Mouse (Mus musculus) left cerebral cortex, postnatal 36 days (tissue): Measurements from ENCODE around the gene D8Ertd738e. TPM values are rescaled to one million over a fixed set of nuclear protein-coding genes. Genes with fewer than 3 reads are reported as not detected.
"Not testable (repeated sequence)": the region's sequence is repeated elsewhere in the genome, so short reads cannot be mapped to it uniquely, and the experiment has no call there.

Experiments
- DNase-seq, 2 experiments: peaks; one replicate each; pipeline ENCODE4 v3.0.0; 2021 to 2022; ENCODE audit warnings: low spot score in 2 of 2, mixed read lengths in 1 of 2
- intact Hi-C: fragments of 180-260 bp; cut with DNase I; formaldehyde crosslinking; loops from one replicate; pipeline ENCODE4 v1.15.1; 2025
- total RNA-seq, 2 experiments: library from RNA; stranded (reverse); gene quantifications; 2 replicates each; pipeline ENCODE4 v1.2.3; 2021

D8Ertd738e gene
- total RNA-seq = 100 to 1,000 TPM; 113 to 146 TPM

DNA sequence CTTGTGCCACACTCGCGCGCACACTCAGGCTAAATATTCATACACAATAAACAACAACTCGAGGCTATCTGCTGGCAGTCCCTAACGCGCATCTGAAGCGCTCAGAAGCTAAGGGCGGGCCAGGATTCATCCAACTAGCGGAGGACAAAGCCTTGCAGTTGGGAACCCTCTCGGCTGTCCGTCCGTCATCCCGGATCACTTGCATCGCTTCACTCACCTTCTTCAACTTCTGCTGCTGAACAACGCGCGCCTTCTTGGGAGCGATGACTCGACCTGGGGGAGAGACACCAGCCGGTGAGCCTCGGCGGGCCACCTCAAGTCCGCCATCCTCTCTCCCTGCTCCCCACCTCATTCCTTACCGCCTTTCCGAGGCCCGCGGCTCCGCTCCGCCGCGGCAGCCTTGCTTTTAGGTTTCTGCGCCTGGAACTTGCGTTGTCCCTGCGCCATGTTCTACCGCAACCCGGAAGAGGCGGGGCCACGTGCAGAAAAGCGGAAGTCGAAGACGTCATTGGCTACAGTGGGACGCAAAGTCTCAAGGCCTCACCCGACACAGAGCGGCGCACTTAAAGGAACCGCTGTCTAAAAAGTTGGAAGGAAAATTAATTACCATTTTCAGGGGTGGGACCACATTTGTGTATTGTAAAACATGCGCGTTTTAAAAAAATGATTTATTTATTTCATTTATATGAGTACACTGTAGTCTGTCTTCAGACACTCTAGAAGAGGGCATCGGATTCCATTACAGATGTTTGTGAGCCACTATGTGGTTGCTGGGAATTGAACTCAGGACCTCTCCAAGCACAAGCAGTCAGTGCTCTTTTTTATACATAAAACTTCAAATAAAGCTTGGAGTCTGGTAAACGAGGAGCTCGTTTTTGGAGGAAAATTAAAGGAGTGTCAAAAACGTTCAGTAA lies at the start of gene D8Ertd738e:
Gene D8Ertd738e (minus strand): TSS at position 463 of the 914 bp plus-strand sequence.
- intact Hi-C loops = no loop called here
- DNase-seq = peak; percentile 88 to 89

DNA sequence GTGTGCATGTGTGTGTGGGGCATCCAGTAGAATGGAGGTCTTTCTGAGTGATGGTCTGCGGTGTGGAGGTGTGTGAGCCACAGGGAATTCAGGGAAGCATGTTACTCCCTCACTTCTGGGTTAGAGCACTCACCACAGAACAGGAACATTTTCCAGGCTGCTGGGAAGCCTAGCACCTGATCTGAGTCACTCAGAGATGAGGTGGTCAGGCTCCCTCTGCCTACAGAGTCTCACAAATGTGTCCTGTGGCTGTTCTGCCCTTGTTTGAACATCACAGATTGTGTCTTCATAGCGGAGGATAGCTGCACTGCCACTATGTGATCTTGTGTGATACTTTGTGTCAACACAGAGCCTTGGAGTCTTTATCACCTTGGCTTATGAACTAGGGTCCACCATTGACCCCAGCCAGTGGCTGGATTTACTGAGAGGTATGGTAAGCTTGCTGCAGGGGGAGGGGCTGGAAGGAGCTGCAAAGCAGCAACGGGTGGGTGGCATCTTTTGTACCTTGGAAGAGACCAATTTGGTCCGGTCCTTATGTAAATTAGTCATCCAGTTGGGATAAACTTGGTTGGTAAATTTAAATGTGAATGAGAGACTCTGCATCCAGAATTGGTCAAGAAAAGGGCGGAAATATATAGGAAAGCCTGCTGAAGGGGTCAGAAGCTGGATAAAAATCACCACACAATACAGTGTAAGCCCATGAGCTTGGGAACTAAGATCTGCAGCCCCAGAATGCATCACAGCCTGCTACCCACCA lies 47.7 kb upstream of the D8Ertd738e start:
- intact Hi-C loops = loop anchor here (10.0 kb wide), 1 partner anchor 268 kb away; no protein-coding TSS in a partner anchor
- no peak for DNase-seq

- intact Hi-C loops = loop anchor here (1.0 to 10.0 kb wide), 2 partner anchors 66 to 273 kb away; no protein-coding TSS in a partner anchor
- peak; percentile 46 to 47 for DNase-seq
These were observed 42.2 kb upstream of the D8Ertd738e start for GRCm38 (mm10) chr8:84291688-84292087.

GRCm38 (mm10) chr8:84291086-84291485 lies 41.6 kb upstream of the D8Ertd738e start:
- intact Hi-C loops = loop anchor here (1.0 to 10.0 kb wide), 2 partner anchors 66 to 274 kb away; no protein-coding TSS in a partner anchor
- DNase-seq = no peak

DNA sequence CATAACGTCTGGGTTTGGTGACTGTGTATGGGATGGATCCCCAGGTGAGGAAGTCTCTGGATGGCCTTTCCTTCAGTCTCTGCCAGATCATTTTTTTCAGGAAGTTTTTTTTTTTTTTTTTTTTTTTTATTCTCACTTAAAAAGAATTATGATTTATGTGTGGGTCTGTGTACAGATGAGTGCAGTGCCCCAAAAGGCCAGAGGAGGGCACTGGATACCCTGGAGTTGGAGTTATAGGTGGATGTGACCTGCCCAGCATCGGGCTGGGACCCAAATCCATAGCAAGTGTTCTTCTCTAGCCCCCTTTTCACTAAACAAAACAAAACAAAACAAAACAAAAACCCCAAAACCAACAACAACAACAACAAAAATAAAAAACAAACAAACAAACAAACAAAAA lies 39.4 kb upstream of the D8Ertd738e start:
- intact Hi-C loops = no loop called here

DNA sequence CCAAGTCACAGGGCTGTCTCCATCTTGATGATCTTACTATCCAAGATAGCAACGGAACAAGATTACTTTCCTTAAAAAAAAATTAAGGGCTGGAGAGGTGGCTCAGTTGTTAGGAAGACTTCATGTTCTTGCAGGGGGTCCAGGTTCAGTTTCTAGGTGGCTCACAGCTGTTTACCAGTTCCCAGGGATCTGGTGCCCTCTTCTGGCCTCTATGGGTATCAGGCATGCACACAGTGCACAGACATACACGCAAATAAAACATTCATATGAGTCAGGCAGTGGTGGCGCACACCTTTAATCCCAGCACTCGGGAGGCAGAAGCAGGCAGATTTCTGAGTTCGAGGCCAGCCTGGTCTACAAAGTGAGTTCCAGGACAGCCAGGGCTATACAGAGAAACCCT lies 36.1 kb upstream of the D8Ertd738e start:
- not testable (repeated sequence) for DNase-seq
- intact Hi-C loops = loop anchor here (2.0 kb wide), 1 partner anchor 99 kb away; no protein-coding TSS in a partner anchor

More for the DNA sequence above, 39.4 kb upstream of the D8Ertd738e start:
- no peak for DNase-seq

DNA sequence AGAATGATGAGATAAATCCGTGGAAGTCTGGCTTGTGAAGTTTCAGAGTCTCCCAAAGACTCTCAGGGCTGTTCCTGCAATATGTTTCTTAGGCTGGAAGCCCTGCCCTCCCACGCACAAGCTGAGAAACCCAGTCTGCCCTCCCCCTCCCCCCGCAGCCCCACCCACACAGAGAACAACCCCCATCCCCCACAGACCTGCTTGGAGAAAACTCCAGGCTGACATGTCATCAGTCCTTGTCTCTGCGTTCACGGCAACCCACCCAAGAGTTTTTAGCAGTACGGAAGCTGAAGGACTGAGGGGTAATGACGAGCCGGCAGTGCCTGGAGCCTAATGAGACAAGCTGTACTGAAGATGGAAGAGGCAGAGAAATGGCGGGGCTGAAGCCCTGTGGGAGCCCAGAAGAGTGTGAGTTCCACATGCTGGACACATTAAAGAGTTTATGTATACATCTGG lies 35.1 kb upstream of the D8Ertd738e start:
- no peak for DNase-seq
- intact Hi-C loops = loop anchor here (2.0 kb wide), 1 partner anchor 98 kb away; no protein-coding TSS in a partner anchor

DNA sequence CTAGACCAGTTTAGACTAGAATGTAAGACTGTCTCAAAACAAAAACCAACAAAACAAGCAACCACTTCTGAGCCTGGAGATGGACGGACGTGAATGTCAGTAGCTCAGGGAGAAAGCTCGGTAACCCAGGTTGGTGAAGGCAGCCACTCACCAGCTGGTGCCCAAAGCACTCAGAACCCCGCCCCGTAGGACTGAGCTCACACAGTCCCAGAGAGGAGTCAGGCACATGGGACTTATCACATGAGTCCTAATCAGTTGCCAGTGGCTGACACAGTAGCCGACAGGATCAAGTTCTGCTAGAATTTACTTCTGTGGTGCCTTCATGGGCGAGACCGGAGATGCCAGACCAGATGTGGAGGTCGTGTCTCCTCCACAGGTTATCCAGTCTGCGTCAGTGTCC lies 31.3 kb upstream of the D8Ertd738e start:
- intact Hi-C loops = no loop called here
- DNase-seq = no peak

GRCm38 (mm10) chr8:84276447-84276846 lies 26.9 kb upstream of the D8Ertd738e start:
- no peak for DNase-seq
- intact Hi-C loops = no loop called here

DNA sequence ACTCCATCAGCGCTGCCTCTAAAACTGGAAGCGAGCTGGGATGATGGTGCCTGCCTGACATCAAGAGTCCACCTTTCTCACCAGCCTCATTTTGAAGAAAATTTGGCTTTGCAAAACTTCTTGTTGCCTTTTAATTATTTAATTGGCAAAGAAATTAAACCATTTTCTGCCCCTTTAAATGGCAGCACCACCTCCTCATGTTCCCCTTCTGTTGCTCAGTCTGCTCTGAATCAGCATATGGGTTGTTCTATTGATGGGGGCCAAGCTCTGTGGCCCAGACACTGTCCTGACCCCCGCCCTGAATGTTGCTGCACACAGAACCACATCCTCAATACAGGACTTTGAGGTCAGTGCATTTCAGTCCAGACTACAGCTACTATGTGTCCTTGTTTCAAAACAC lies 24.4 kb upstream of the D8Ertd738e start:
- intact Hi-C loops = no loop called here
- no peak for DNase-seq

GRCm38 (mm10) chr8:84272302-84272701 lies 22.8 kb upstream of the D8Ertd738e start:
- no peak for DNase-seq
- intact Hi-C loops = no loop called here

GRCm38 (mm10) chr8:84269950-84270773 lies 20.6 kb upstream of the D8Ertd738e start, which contains the start of gene Ccdc130:
Gene Ccdc130 (minus strand): TSS chr8:84270380.
- intact Hi-C loops = no loop called here
- DNase-seq = peak; percentile 99 to 100

DNA sequence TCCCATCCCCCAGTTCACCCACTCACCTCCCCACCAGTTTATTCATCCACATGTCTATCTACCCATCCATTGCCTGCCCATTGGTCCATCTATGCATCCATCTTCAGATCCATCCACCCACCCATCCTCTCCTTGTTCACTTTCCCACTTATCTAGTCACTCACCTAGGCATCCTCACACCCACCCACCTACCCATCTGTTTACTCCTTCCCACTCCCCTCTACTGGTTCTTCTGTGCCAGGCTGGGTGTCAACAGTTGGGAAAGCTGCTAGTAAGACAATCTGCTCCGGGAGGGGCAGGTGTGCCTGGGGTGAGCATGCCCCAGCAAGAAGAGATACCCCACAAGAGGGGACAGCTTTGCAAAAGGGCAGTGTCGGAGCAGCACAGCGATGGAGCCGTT lies 11.6 kb upstream of the D8Ertd738e start:
- DNase-seq = peak in 1 of 2 experiments; percentile 40
- intact Hi-C loops = no loop called here

GRCm38 (mm10) chr8:84256822-84257610 lies 7.5 kb upstream of the D8Ertd738e start, which contains the start of gene Mri1:
Gene Mri1 (minus strand): TSS chr8:84257326.
- intact Hi-C loops = no loop called here
- peak; percentile 80 to 81 for DNase-seq

DNA sequence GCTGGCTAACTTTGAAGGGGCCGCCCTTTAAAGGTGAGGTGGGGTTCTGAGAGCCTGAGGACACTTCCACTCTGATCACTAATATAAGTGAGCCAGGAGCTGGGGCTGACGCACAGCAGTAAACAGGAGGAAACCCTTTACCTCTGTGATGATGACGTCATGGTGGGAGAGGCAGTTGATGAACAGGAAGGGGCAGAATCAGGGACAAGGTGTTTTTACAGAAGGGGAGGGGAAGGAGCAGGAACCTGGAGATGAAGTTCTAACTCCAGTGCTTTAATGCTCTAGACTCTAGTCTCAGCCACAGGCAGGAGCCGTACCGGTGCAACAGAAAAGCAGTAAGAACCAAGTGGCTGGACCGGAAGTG lies 6.9 kb upstream of the D8Ertd738e start:
- intact Hi-C loops = no loop called here
- no peak for DNase-seq

DNA sequence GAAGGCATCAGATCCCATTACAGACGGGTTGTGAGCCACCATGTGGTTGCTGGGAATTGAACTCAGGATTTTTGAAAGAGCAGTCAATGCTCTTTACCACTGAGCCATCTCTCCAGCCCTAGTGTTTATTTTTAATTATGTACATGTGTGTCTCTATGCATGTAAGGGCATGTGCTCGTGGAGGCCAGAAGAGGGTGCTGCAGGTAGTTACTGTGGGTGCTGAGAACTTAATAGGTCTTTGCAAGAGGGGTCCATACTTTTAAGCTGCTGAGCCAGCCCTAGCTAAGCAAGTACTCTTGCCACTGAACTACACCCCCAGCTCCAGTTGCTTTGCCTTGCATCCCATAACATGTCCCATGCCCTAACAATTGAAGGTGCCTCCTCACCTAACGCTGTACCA lies 6.3 kb upstream of the D8Ertd738e start:
- intact Hi-C loops = no loop called here
- DNase-seq = no peak

DNA sequence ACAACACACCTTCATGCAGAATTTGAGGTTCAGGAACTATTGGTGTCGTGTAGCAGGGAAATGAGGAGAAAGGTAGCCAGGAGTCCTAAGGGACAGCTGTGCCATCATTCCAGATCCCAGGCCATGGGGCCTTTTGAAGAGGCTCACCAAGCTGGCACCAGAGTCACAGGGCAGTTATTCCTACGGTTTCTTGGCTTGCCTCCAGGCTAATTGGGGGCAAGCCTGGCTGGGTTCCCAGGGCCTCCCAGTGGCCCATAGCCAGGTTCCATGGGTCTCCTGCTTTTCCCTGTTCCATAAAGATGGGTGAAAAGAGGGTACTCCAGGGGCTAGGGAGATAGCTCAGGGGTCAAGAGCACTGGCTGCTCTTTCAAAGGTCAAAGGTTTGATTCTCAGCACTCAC lies 7.7 kb downstream of the D8Ertd738e start:
- intact Hi-C loops = no loop called here
- no peak for DNase-seq

DNA sequence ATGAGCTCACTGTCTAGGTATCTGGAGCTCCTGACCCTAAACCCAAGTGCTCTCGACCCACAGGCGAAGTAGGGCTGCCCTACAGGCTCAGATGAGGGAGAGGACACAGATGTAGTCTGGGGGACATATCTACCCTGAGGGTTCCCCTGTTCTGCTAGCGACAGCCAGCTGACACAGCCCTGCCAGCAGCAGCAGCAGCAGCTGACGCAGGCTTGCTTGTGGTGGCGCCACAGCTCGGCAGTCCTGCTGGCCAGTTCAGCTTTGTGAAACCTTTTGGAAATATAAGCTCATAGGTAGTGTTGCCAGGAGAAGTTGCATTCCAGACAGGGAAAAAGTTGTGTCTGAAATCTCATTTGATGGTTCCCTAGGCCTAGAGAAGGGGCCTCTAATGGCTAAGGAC lies 8.4 kb downstream of the D8Ertd738e start:
- intact Hi-C loops = no loop called here
- DNase-seq = no peak
